Mouse (Mus musculus): ENCODE measurements around the gene Slco3a1. TPM values are rescaled to one million over a fixed set of nuclear protein-coding genes. Genes with fewer than 3 reads are reported as not detected.
A peak's percentile ranks its signal among the peaks of the same experiment; 100 is the strongest.

Gene Slco3a1
- polyA plus RNA-seq (2015; fragmentation: Nextera tagmentation; extraction: Ambion mirVana), result 1.2 and 1.7 TPM in 2 replicates

- H3K4me1 ChIP-seq (replicated peaks), result peaks cover 8% of the 10 kb centered on the region; the same call in 1 of the 2 replicates
- H3K4me2 ChIP-seq, result peak within 1 kb of the TSS; percentile 75
- H3K4me3 ChIP-seq (replicated peaks), result peak within 1 kb of the TSS; percentile 58
- peak within 1 kb of the TSS; percentile 53 for H3K9ac ChIP-seq
- DNase-seq (peak; percentile 24), ATAC-seq (ENCODE audit: low read depth) (peak; percentile 79)
- 1% methylated on average over 63 of the region's 66 CpGs for WGBS (ENCODE audit: insufficient replicate concordance)
- H3K27ac ChIP-seq, result 0 out of 2 replicates have a peak within 1 kb of the TSS, but pooled peaks have one; percentile 29
- H3K27me3 ChIP-seq, result peaks cover 58% of the 10 kb centered on the region
- no peaks in the 10 kb centered on the region for H3K36me3 ChIP-seq
- no peaks in the 10 kb centered on the region for H3K9me3 ChIP-seq (replicated peaks)
These were observed at the start of gene Slco3a1 for GRCm38 (mm10) chr7:74554608-74555311. Gene Slco3a1, minus strand, starts transcription at chr7:74554780.

DNA sequence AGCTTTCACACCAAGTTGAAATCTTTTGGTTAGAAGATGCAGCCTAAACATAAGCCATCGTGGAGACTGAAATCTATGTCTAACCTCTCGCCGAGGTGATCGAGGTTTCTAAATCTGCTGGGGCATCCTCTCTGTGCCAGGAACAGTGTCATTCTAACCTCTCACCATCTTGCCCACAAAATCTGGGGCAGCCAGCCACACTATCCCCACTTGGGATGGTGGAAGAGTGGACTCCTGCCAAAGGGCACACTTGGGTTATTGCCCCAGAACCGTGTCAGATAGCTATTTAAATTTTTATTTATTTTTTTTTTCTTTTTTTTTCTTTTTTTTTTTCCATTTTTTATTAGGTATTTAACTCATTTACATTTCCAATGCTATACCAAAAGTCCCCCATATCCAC lies 46.4 kb upstream of the Slco3a1 start:
- Histone ChIP-seq H3K9me3 (replicated peaks) (no peaks in the 10 kb centered on the region), H3K27me3 (no peaks in the 10 kb centered on the region), H3K27ac (no peak overlapping the region), H3K36me3 (no peaks in the 10 kb centered on the region), H3K9ac (no peak overlapping the region), H3K4me3 (replicated peaks) (no peak overlapping the region), H3K4me1 (replicated peaks) (no peaks in the 10 kb centered on the region), H3K4me2 (no peak overlapping the region)
- ATAC-seq (ENCODE audit: low read depth), result no peak
- no peak for DNase-seq
- 72% methylated on average over 5 of the region's 5 CpGs for WGBS (ENCODE audit: insufficient replicate concordance)

- no peaks in the 10 kb centered on the region for H3K4me1 ChIP-seq (replicated peaks)
- no peaks in the 10 kb centered on the region for H3K36me3 ChIP-seq
- WGBS (ENCODE audit: insufficient replicate concordance), result 50% methylated on average over 1 of the region's 1 CpGs
These were observed 24.8 kb upstream of the Slco3a1 start for GRCm38 (mm10) chr7:74579411-74579810.

DNA sequence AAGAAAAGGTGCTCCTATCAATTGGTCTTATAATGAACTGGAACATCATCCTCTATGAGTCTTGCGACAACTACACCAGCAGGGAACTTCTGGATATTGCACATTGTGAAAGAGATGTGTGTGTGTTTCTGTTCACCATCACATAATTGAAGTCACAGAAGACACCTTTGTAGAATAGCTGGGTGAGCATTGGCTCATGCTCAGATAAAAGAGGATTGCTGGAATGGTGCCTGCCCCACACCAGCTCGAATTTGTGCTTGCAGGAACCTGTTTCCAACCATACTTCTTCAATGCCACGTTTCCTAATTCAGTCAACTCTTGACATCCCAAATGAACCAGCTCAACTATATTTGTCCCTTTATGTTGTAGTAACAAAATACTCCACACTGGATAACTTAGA lies 21.1 kb upstream of the Slco3a1 start:
- H3K27ac ChIP-seq, result no peak overlapping the region
- no peak overlapping the region for H3K9ac ChIP-seq
- H3K36me3 ChIP-seq, result no peaks in the 10 kb centered on the region
- H3K9me3 ChIP-seq (replicated peaks), result no peaks in the 10 kb centered on the region
- H3K27me3 ChIP-seq, result no peaks in the 10 kb centered on the region
- no peak for ATAC-seq (ENCODE audit: low read depth)
- no peaks in the 10 kb centered on the region for H3K4me1 ChIP-seq (replicated peaks)
- no peak overlapping the region for H3K4me2 ChIP-seq
- 56% methylated on average over 3 of the region's 3 CpGs for whole genome bisulfite sequencing (ENCODE audit: insufficient replicate concordance)
- H3K4me3 ChIP-seq (replicated peaks), result no peak overlapping the region
- DNase-seq, result no peak

More at GRCm38 (mm10) chr7:74579411-74579810, 24.8 kb upstream of the Slco3a1 start:
- H3K27ac ChIP-seq, result no peak overlapping the region
- H3K27me3 ChIP-seq, result no peaks in the 10 kb centered on the region
- H3K9me3 ChIP-seq (replicated peaks), result no peaks in the 10 kb centered on the region
- no peak overlapping the region for H3K9ac ChIP-seq
- H3K4me2 ChIP-seq, result no peak overlapping the region
- no peak for ATAC-seq (ENCODE audit: low read depth)
- no peak for DNase-seq
- H3K4me3 ChIP-seq (replicated peaks), result no peak overlapping the region

DNA sequence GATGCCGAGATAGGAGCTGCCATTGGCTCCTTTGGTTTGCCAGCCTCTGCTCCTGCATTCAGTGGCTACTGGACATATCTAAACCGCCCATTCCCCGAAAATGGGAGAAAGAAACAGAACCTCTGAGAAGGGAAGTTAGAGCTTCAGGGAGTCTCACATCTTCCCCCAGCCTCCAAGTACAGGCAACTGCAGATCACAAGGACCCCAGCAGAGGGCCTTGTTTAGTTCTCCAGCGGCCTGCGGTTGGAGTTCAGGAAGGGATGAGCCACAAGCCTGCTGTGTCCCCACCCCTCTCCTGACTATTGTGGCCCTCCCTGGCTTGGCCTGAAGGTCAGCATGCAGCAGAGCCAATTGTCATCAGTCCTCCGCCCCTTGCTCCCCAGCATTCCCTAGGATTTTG lies 836 bp upstream of the Slco3a1 start:
- Histone ChIP-seq H3K4me3 (replicated peaks) (peak overlapping the region; percentile 58), H3K4me2 (peak overlapping the region; percentile 75), H3K27me3 (peaks cover 58% of the 10 kb centered on the region), H3K9ac (no peak overlapping the region), H3K27ac (no peak overlapping the region), H3K9me3 (replicated peaks) (no peaks in the 10 kb centered on the region), H3K4me1 (replicated peaks) (0 out of 2 replicates have a peak, but pooled peaks cover 7% of the 10 kb centered on the region), H3K36me3 (no peaks in the 10 kb centered on the region)
- DNase-seq, result no peak
- WGBS (ENCODE audit: insufficient replicate concordance), result 15% methylated on average over 6 of the region's 6 CpGs
- ATAC-seq (ENCODE audit: low read depth), result no peak

DNA sequence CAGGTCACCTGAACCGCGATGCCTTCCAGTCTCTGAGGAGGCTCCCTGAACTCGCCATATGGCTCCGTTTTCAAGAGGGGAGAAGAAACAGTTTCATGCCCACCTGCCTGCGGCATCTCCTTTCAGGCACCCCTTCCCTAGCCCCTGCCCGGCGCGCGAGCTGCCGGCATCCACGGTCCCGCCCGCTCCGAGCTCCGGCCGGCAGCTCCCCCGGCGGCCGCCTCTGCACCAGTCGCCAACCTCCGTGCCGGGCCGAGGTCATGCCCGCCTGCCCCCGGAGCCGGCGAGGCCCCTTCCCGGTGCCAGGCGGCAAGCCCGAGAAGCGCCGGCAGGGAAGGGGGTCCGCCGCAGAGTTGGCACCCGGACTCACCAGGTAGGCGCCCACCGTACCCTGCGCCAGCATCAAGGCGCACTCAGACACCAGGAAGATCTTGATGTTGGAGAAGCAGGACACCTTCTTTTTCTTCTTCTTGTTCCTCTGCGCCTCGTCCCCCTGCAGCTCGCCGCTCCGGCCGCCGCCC lies 479 bp downstream of the Slco3a1 start:
- WGBS (ENCODE audit: insufficient replicate concordance), result 1% methylated on average over 46 of the region's 46 CpGs
- no peak overlapping the region for H3K27ac ChIP-seq
- H3K27me3 ChIP-seq, result peaks cover 58% of the 10 kb centered on the region
- peak overlapping the region; percentile 75 for H3K4me2 ChIP-seq
- H3K9ac ChIP-seq, result no peak overlapping the region
- H3K9me3 ChIP-seq (replicated peaks), result no peaks in the 10 kb centered on the region
- ATAC-seq (ENCODE audit: low read depth) (no peak), DNase-seq (no peak)
- peak overlapping the region; percentile 58 for H3K4me3 ChIP-seq (replicated peaks)
- H3K36me3 ChIP-seq, result no peaks in the 10 kb centered on the region
- peaks cover 11% of the 10 kb centered on the region; the same call in 1 of the 2 replicates for H3K4me1 ChIP-seq (replicated peaks)

DNA sequence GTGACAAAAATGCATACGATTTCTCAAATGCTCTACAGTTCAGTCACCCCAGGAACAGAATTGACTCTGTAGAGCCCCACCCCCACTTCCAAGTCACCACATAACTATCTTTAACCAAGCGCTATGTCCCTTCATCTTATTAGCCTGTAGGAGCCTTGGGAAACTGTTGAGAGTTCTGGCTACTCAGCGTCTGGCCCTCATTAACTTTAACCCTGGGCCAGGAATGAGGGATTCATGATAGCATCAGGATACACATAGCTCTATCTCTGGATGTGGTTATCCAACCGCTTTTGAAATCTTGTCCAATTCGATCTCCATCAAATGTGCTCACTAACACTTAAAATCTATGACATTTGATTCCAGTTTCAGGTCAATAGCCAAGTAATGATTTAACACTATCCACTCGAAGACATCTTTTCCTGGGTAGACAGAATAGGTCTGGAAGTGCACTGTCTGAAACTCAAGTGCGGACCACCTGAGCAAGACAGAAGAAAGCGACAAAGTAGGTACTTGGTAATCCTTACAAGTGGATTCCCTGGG lies 1.4 kb downstream of the Slco3a1 start:
- Histone ChIP-seq H3K9ac (no peak overlapping the region), H3K27ac (no peak overlapping the region), H3K27me3 (peaks cover 58% of the 10 kb centered on the region), H3K36me3 (no peaks in the 10 kb centered on the region), H3K4me1 (replicated peaks) (peaks cover 11% of the 10 kb centered on the region; the same call in 1 of the 2 replicates), H3K4me2 (peak overlapping the region; percentile 75), H3K4me3 (replicated peaks) (peak overlapping the region; percentile 58), H3K9me3 (replicated peaks) (no peaks in the 10 kb centered on the region)
- ATAC-seq (ENCODE audit: low read depth) (no peak), DNase-seq (no peak)
- WGBS (ENCODE audit: insufficient replicate concordance), result 41% methylated on average over 8 of the region's 8 CpGs

DNA sequence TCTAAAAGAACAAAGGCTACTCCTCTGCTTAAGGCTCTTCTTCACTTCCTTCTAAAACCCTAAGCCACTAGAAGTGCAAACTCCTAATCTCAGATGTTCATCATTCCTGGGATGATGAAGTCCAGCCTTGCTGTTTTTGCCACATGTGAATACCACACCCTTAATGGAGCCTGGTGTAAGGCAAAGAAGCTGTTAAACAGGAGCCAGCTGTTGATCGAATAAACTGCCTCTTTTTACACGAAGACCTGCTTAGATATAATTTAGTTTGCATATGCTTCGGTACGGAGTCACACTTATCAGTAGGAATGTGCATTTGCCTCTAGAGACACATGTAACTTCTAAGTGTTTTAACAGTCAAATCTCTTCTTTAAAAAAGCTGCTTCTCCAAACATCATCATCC lies 2.0 kb downstream of the Slco3a1 start:
- no peak overlapping the region for H3K9ac ChIP-seq
- H3K4me2 ChIP-seq, result no peak overlapping the region
- DNase-seq (no peak), ATAC-seq (ENCODE audit: low read depth) (no peak)
- H3K36me3 ChIP-seq, result no peaks in the 10 kb centered on the region
- no peak overlapping the region for H3K4me3 ChIP-seq (replicated peaks)
- H3K27ac ChIP-seq, result no peak overlapping the region
- WGBS (ENCODE audit: insufficient replicate concordance), result 45% methylated on average over 4 of the region's 4 CpGs
- H3K27me3 ChIP-seq, result peaks cover 58% of the 10 kb centered on the region
- peaks cover 11% of the 10 kb centered on the region; the same call in 1 of the 2 replicates for H3K4me1 ChIP-seq (replicated peaks)
- H3K9me3 ChIP-seq (replicated peaks), result no peaks in the 10 kb centered on the region

DNA sequence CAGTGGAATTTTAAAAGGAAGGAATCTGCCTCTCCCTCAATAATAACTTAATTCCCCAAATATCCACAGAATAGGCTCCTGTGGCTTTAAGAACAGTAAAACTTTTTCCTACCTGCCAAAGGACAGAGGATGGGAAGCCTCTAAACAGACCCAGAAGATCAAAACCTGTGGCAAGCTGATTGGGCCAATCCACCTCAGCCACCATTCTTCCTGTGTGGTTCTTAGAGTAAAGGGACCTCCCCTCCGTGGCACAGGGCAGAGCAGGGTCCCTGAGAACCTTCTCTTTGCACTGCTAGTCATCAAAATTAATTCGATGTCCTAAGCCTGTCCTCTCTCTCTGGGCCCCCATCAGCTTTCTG lies 2.6 kb downstream of the Slco3a1 start:
- H3K9me3 ChIP-seq (replicated peaks), result no peaks in the 10 kb centered on the region
- H3K9ac ChIP-seq, result no peak overlapping the region
- H3K4me1 ChIP-seq (replicated peaks), result peaks cover 11% of the 10 kb centered on the region; the same call in 1 of the 2 replicates
- H3K4me2 ChIP-seq, result no peak overlapping the region
- peaks cover 56% of the 10 kb centered on the region for H3K27me3 ChIP-seq
- no peaks in the 10 kb centered on the region for H3K36me3 ChIP-seq
- ATAC-seq (ENCODE audit: low read depth) (no peak), DNase-seq (no peak)
- WGBS (ENCODE audit: insufficient replicate concordance), result 19% methylated on average over 2 of the region's 2 CpGs
- no peak overlapping the region for H3K27ac ChIP-seq
- H3K4me3 ChIP-seq (replicated peaks), result no peak overlapping the region

- Histone ChIP-seq H3K4me3 (replicated peaks) (no peak overlapping the region), H3K27me3 (peaks cover 52% of the 10 kb centered on the region), H3K9ac (no peak overlapping the region), H3K9me3 (replicated peaks) (no peaks in the 10 kb centered on the region), H3K4me1 (replicated peaks) (peaks cover 11% of the 10 kb centered on the region; the same call in 1 of the 2 replicates), H3K4me2 (no peak overlapping the region), H3K36me3 (no peaks in the 10 kb centered on the region), H3K27ac (no peak overlapping the region)
- DNase-seq (no peak), ATAC-seq (ENCODE audit: low read depth) (no peak)
- WGBS (ENCODE audit: insufficient replicate concordance), result 43% methylated on average over 9 of the region's 9 CpGs
These were observed 3.1 kb downstream of the Slco3a1 start for GRCm38 (mm10) chr7:74551338-74551999.

DNA sequence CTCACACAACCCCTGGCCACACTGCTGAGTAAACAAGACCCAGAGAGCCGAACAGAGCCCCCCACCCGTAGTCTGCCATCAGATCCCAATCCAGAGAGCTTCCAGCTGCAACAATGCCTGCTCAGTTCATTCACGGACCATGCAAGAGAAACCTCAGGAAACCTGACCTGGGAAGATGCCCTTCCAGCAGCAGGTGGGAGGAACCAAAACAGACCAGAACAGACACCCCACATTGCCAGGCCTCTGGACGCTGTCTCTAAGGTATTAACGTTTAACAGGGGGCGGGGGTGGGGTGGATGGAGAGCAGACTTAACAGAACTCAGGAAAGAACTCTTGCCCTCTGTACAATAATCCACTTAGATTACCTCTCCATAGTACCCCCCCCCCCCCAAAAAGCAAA lies 4.9 kb downstream of the Slco3a1 start:
- WGBS (ENCODE audit: insufficient replicate concordance), result 26% methylated on average over 6 of the region's 6 CpGs
- peaks cover 34% of the 10 kb centered on the region for H3K27me3 ChIP-seq
- no peaks in the 10 kb centered on the region for H3K36me3 ChIP-seq
- no peak for ATAC-seq (ENCODE audit: low read depth)
- H3K9ac ChIP-seq, result no peak overlapping the region
- no peaks in the 10 kb centered on the region for H3K9me3 ChIP-seq (replicated peaks)
- no peak for DNase-seq
- no peak overlapping the region for H3K4me3 ChIP-seq (replicated peaks)
- H3K27ac ChIP-seq, result no peak overlapping the region
- H3K4me2 ChIP-seq, result no peak overlapping the region
- peaks cover 8% of the 10 kb centered on the region; the same call in 1 of the 2 replicates for H3K4me1 ChIP-seq (replicated peaks)

Measured in liver, embryonic 13.5 days (tissue).